Mouse (Mus musculus) E14TG2a.4 (cell line): Measurements from ENCODE around the gene Eya4.

Experiments
- H3K27me3 ChIP-seq: 2 replicates; pipeline ENCODE4 v1.6.1; 2014; ENCODE audit warnings: low read length, control low read depth; ENCODE audit not compliant: insufficient read depth
- H3K36me3 ChIP-seq: 2 replicates; pipeline ENCODE4 v1.6.1; 2014; ENCODE audit warnings: low read length, control low read depth; ENCODE audit not compliant: insufficient read depth
- H3K4me1 ChIP-seq: replicated peaks from 2 replicates; pipeline ENCODE4 v1.6.1; 2014; ENCODE audit warnings: low read depth, low read length, control low read depth
- H3K4me3 ChIP-seq: replicated peaks from 2 replicates; pipeline ENCODE4 v1.5.1; 2014; ENCODE audit warnings: mild to moderate bottlenecking, low read length
- H3K9me3 ChIP-seq: 2 replicates; pipeline ENCODE4 v1.6.1; 2014; ENCODE audit warnings: low read length, control low read depth
- CTCF ChIP-seq: conservative IDR thresholded peaks from 2 replicates; pipeline ENCODE4 v1.5.1; 2014; ENCODE audit warnings: low read length
- NANOG ChIP-seq: IDR thresholded peaks from 2 replicates; pipeline ENCODE4 v1.6.1; 2014; ENCODE audit warnings: borderline replicate concordance, low read length, mixed read lengths
- POU5F1 ChIP-seq: IDR thresholded peaks from 2 replicates; pipeline ENCODE4 v1.6.1; 2014; ENCODE audit warnings: low read length, borderline replicate concordance

Gene Eya4

DNA sequence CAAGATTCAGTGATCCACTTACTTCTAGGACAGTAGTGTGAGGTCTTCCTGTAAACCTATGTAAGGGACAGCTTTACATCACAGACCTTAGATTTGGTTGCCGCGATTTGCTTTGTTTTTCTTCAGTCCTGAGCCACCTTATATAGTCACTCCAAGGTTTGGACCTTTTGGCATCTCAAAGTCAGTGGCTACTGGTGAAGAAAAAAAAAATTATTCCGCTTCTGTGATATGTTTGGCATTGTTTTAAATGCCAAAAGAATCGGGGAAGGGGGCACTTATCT lies 269.1 kb downstream of the Eya4 start:
- H3K9me3 ChIP-seq = no peaks in the 10 kb centered on the region
- no peak overlapping the region for H3K4me3 ChIP-seq
- TF ChIP-seq CTCF (no peak), POU5F1 (no peak), NANOG (no peak)
- no peaks in the 10 kb centered on the region for H3K4me1 ChIP-seq
- H3K27me3 ChIP-seq = no peaks in the 10 kb centered on the region
- no peaks in the 10 kb centered on the region for H3K36me3 ChIP-seq

DNA sequence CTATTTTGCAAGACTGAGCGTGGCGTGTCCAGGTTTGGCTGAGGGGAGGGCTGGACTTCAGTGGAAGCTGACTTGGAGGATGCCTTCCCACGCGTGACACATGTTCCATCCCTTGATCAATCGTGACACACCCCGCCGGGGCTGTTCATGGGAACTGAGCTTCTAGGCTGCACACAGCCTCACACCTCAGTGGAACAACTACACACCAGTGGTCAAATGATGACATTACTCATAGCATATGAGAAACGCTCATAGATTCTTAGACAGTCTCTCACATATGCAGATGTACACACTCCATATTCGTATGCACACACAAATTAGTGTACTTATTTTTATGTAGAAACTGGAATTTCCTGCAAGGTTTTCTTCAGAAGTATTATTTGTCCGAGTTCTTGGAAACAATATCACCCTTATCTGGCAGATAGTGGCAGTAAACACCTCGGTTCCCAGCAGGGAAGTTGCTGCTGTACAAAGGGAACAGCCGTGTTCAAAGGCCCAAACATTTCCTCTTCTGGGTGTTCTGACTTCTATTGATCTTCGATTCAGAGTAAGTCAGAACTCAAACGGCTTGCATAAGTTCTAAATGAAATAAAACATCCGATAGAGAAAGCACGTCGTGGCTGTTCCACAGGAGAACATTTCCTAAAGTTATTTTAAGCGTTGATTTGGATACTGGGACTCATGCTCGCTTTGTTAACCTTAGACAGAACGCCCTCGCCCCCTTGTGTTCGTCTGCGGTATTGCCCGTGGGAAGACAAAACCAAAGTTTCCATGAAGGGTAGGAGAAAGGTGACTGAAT lies 269.6 kb downstream of the Eya4 start:
- no peaks in the 10 kb centered on the region for H3K36me3 ChIP-seq
- peak; percentile 96 for TF ChIP-seq CTCF
- TF ChIP-seq NANOG = no peak
- H3K27me3 ChIP-seq = no peaks in the 10 kb centered on the region
- no peak overlapping the region for H3K4me3 ChIP-seq
- no peaks in the 10 kb centered on the region for H3K4me1 ChIP-seq
- H3K9me3 ChIP-seq = no peaks in the 10 kb centered on the region

DNA sequence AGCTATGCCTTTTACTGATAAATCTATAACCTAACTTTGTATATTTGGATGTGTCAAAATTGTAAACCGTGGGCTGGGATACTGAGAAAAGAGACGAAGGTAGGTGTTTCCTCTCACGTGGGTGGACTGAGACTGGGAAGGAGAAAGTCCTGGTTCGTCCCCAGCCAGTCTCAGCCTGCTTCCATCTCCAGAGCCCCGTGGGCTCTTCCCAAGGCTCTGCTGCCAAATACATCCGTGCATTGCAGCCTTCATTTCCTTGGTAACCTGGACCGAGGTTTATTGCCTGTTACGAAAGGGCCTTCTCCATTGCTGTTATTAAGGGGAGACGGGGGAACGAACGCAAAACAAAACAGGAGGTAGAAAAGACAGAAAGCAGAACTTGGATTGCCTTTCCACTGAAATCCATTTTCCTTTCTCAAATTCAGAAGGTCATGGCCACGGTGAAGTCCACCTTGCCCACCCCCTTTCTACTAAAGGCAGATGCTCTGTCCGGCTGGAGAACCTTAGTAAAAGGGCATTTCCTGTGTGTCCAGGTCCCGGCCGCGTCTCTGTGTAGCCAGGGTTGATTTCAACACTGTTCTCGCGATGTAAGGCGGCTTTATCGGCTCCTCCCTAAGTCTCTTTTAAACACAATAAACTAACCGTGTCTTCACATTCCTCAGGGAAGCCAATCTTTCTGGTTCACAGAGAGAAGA lies 273.7 kb downstream of the Eya4 start:
- no peaks in the 10 kb centered on the region for H3K27me3 ChIP-seq
- no peaks in the 10 kb centered on the region for H3K36me3 ChIP-seq
- no peaks in the 10 kb centered on the region for H3K4me1 ChIP-seq
- H3K9me3 ChIP-seq = no peaks in the 10 kb centered on the region
- TF ChIP-seq POU5F1 (no peak), NANOG (no peak), CTCF (no peak)
- H3K4me3 ChIP-seq = no peak overlapping the region

GRCm38 (mm10) chr10:23073431-23073830 lies 277.2 kb downstream of the Eya4 start:
- no peaks in the 10 kb centered on the region for H3K27me3 ChIP-seq
- H3K4me3 ChIP-seq = no peak overlapping the region
- H3K4me1 ChIP-seq = no peaks in the 10 kb centered on the region
- TF ChIP-seq POU5F1 (no peak), CTCF (no peak), NANOG (no peak)
- no peaks in the 10 kb centered on the region for H3K36me3 ChIP-seq
- H3K9me3 ChIP-seq = no peaks in the 10 kb centered on the region

- H3K9me3 ChIP-seq = no peaks in the 10 kb centered on the region
- TF ChIP-seq NANOG (no peak), POU5F1 (no peak)
- no peaks in the 10 kb centered on the region for H3K36me3 ChIP-seq
- no peaks in the 10 kb centered on the region for H3K4me1 ChIP-seq
- no peak overlapping the region for H3K4me3 ChIP-seq
- H3K27me3 ChIP-seq = no peaks in the 10 kb centered on the region
Observed at GRCm38 (mm10) chr10:23063637-23064036, 286.9 kb downstream of the Eya4 start.

DNA sequence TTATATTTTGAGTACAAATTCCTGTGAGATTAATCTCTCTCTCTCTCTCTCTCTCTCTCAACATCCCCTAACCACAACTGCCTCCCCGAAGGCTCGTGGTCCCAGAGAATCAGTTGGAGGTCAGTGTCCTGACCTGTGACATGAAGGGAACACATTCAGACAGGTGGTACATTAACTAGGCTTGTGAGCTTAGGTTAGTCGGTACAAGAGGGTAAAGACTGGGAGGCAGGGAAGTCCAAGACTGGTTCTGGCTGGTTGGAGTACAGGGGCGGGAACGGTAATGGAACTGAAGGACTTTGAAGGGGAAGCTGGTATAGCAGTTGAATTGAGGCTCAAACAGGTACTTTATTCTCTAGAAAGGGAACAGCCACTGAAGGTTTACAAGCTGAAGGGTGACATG lies 287.9 kb downstream of the Eya4 start:
- H3K4me3 ChIP-seq = no peak overlapping the region
- TF ChIP-seq POU5F1 (no peak), NANOG (no peak), CTCF (no peak)
- H3K27me3 ChIP-seq = no peaks in the 10 kb centered on the region
- H3K9me3 ChIP-seq = no peaks in the 10 kb centered on the region
- no peaks in the 10 kb centered on the region for H3K36me3 ChIP-seq
- H3K4me1 ChIP-seq = no peaks in the 10 kb centered on the region

DNA sequence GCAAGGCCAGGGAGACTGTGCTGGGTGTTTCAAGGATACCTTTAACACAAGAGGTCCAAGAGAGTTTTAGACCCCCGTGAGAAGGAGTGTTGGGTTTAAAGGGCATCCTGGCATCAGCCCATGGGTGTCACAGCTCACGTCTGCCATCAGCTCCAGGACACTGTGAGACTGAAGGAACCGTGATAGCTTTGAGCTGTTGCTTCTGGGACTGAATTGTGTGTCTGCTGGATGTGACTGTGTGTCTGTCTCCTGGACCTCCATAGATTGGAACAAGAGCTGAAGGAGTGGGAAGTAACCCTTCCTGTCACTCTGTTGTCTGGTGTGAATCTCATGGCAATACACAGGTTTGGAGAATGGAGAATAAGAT lies 289.9 kb downstream of the Eya4 start:
- H3K4me1 ChIP-seq = no peaks in the 10 kb centered on the region
- no peaks in the 10 kb centered on the region for H3K9me3 ChIP-seq
- no peaks in the 10 kb centered on the region for H3K27me3 ChIP-seq
- H3K36me3 ChIP-seq = no peaks in the 10 kb centered on the region
- no peak overlapping the region for H3K4me3 ChIP-seq
- TF ChIP-seq NANOG = no peak
- no peak for TF ChIP-seq POU5F1
- no peak for TF ChIP-seq CTCF

GRCm38 (mm10) chr10:23060041-23060693 lies 290.4 kb downstream of the Eya4 start:
- Histone ChIP-seq H3K36me3 (no peaks in the 10 kb centered on the region), H3K27me3 (no peaks in the 10 kb centered on the region), H3K9me3 (no peaks in the 10 kb centered on the region), H3K4me3 (no peak overlapping the region), H3K4me1 (no peaks in the 10 kb centered on the region)
- TF ChIP-seq POU5F1 = no peak
- TF ChIP-seq CTCF = no peak
- no peak for TF ChIP-seq NANOG
